Mouse (Mus musculus): ENCODE results near the gene Gm12166. TPM values are rescaled to one million over a fixed set of nuclear protein-coding genes. Genes with fewer than 3 reads are reported as not detected.

Gene Gm12166
- polyA plus RNA-seq (2014; fragmentation: Illumina TruSeq; extraction: RNeasy Lipid Tissue Mini Kit (QIAGEN cat#74804); ENCODE audit: low read depth, low replicate concordance), result 1.4 TPM

DNA sequence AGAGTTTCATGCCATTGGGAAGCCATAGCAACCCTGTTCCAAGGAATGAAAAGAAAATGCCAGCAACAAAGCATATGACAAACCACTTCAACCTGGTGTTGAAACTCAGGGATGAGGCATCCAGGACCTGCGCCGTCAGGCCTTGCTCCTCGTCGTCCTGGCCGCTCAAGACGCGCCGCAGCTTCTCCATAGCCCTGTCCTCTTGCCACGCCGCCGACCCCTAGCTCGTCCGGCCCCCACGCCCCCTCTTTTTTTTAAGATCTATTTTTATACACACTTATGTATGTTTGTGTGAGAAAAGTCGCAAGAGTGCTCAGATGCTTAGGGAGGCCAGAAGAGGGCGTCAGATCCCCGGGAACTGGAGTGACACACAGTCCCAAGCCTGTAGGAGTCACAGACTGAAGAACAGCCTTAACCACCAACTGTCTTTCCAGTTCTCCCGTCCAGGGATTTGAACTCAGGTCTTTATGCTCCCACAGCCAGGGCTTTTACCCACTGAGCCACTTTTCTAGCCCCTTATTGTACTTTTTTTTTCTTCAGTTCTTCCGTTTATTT is at the start of gene Gm12166:
Gm12166 (minus strand) TSS at position 217 of the 555 bp plus-strand sequence.

DNA sequence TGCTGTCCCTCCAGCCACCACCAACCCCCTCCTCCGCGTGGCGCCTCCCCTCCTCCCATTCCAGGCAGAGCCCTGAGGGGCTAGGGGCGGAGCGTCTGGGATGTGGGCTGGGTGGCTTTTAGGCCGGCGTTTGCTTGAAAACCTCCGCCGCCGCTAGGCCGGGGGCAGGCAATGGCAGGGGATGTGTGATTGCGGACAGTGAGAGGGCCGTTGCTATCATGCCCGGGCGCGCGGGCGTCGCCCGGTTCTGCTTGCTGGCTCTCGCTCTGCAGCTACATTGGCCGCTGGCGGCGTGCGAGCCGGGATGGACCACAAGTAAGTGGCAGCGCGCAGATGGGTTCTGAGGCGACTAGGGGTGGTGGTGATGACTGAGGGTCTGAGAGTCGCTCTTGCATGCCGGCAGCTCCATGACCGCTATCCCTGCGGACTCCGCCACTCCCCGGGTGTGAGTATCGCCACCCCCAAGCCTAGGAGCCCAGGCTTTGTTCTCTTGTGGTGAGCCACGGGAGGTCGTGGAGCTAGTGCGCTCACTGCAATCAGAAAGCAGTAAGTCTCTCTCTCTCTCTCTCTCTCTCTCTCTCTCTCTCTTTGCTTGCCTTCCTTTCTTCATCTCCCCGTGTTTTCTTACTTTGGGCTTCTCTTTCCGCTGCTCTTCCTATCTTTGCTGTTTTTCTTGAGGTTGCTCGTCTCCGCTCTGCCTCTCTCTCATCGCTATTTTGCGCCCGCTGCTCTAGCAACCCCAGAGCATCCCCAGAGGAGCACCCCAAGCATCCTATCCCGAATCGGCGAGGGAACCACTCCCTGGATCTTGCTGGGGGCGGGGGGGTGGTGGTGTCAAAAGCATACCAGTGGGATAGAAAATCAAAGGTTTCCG is 4.0 kb upstream of the Gm12166 start, which contains the start of gene Adam19:
Adam19 (plus strand) TSS at position 97 of the 874 bp plus-strand sequence.

Other genes starting within 250 kb of the Gm12166 start
- gene Clint1, start 200.3 kb downstream of the Gm12166 start, polyA plus RNA-seq (2014; fragmentation: Illumina TruSeq; extraction: RNeasy Lipid Tissue Mini Kit (QIAGEN cat#74804); ENCODE audit: low read depth, low replicate concordance), result 42.1 TPM
- 0.56 TPM for gene Lsm11, start 107.4 kb downstream of the Gm12166 start, polyA plus RNA-seq (2014; fragmentation: Illumina TruSeq; extraction: RNeasy Lipid Tissue Mini Kit (QIAGEN cat#74804); ENCODE audit: low read depth, low replicate concordance)
- 1.5 TPM for gene Thg1l, start 96.8 kb downstream of the Gm12166 start, polyA plus RNA-seq (2014; fragmentation: Illumina TruSeq; extraction: RNeasy Lipid Tissue Mini Kit (QIAGEN cat#74804); ENCODE audit: low read depth, low replicate concordance)
- not detected for gene Sox30, start 72.0 kb downstream of the Gm12166 start, polyA plus RNA-seq (2014; fragmentation: Illumina TruSeq; extraction: RNeasy Lipid Tissue Mini Kit (QIAGEN cat#74804); ENCODE audit: low read depth, low replicate concordance)
- 0.61 TPM for gene Adam19, start 3.7 kb upstream of the Gm12166 start, polyA plus RNA-seq (2014; fragmentation: Illumina TruSeq; extraction: RNeasy Lipid Tissue Mini Kit (QIAGEN cat#74804); ENCODE audit: low read depth, low replicate concordance)
- not detected for gene Nipal4, start 114.2 kb upstream of the Gm12166 start, polyA plus RNA-seq (2014; fragmentation: Illumina TruSeq; extraction: RNeasy Lipid Tissue Mini Kit (QIAGEN cat#74804); ENCODE audit: low read depth, low replicate concordance)
- gene Fndc9, start 183.2 kb upstream of the Gm12166 start, polyA plus RNA-seq (2014; fragmentation: Illumina TruSeq; extraction: RNeasy Lipid Tissue Mini Kit (QIAGEN cat#74804); ENCODE audit: low read depth, low replicate concordance), result not detected